Mouse (Mus musculus) MEL (cell line): Measurements from ENCODE around the gene Porcn. TPM values are rescaled to one million over a fixed set of nuclear protein-coding genes. Genes with fewer than 3 reads are reported as not detected.

ENCODE experiments used
- DNase-seq: peaks from one replicate; pipeline ENCODE4 v3.0.0; 2011; ENCODE audit warnings: low read depth, low spot score
- H3K27ac ChIP-seq: 2 replicates; pipeline ENCODE4 v1.5.1; 2012; ENCODE audit warnings: low read depth, mild to moderate bottlenecking, control low read depth, low read length, moderate library complexity; ENCODE audit not compliant: control insufficient read depth
- H3K27me3 ChIP-seq, 2 experiments: fragments of 150-350 bp in 1 of 2; sonication (generic) in 1 of 2; 2 replicates each; pipeline ENCODE4 v1.6.1; 2012; ENCODE audit warnings: low read length in 2 of 2, mild to moderate bottlenecking in 2 of 2, improper control_type of control experiment in 1 of 2, moderate library complexity in 1 of 2; ENCODE audit not compliant: insufficient read depth in 2 of 2, control insufficient read depth in 1 of 2
- H3K36me3 ChIP-seq, 2 experiments: 2 replicates each; pipeline ENCODE4 v1.6.1; 2012 to 2014; ENCODE audit warnings: low read length in 2 of 2, improper control_type of control experiment in 1 of 2, inconsistent platforms in 1 of 2, mild to moderate bottlenecking in 1 of 2; ENCODE audit not compliant: insufficient read depth in 2 of 2, control insufficient read depth in 1 of 2
- H3K4me1 ChIP-seq, 2 experiments: fragments of 150-350 bp in 1 of 2; sonication (generic) in 1 of 2; 2 replicates each; pipeline ENCODE4 v1.6.1; 2012; ENCODE audit warnings: low read length in 2 of 2, improper control_type of control experiment in 1 of 2, mild to moderate bottlenecking in 1 of 2; ENCODE audit not compliant: insufficient read depth in 2 of 2, control insufficient read depth in 1 of 2
- H3K4me3 ChIP-seq, 2 experiments: fragments of 150-350 bp in 1 of 2; sonication (generic) in 1 of 2; 2 replicates each; pipeline ENCODE4 v1.5.1; 2012; ENCODE audit warnings: low read depth in 2 of 2, low read length in 2 of 2, mild to moderate bottlenecking in 2 of 2, moderate library complexity in 2 of 2, control low read depth in 1 of 2, improper control_type of control experiment in 1 of 2; ENCODE audit not compliant: control insufficient read depth in 1 of 2, insufficient read depth in 1 of 2
- H3K79me2 ChIP-seq: 2 replicates; pipeline ENCODE4 v1.6.1; 2012; ENCODE audit warnings: mild to moderate bottlenecking, low read length, moderate library complexity; ENCODE audit not compliant: control insufficient read depth, poor library complexity, insufficient read depth
- H3K9ac ChIP-seq: 2 replicates; pipeline ENCODE4 v1.6.1; 2012; ENCODE audit warnings: low read depth, mild to moderate bottlenecking, control low read depth, low read length, moderate library complexity; ENCODE audit not compliant: control insufficient read depth, poor library complexity, severe bottlenecking
- H3K9me3 ChIP-seq: fragments of 150-350 bp; sonication (generic); replicated peaks from 2 replicates; pipeline ENCODE4 v1.6.1; 2012; ENCODE audit warnings: mild to moderate bottlenecking, low read length, improper control_type of control experiment, moderate library complexity; ENCODE audit not compliant: insufficient read depth
- CHD1 ChIP-seq: IDR thresholded peaks from 2 replicates; pipeline ENCODE4 v1.6.1; 2012; ENCODE audit warnings: low read depth, mild to moderate bottlenecking, inconsistent platforms, low read length, improper control_type of control experiment
- CHD2 ChIP-seq: IDR thresholded peaks from 2 replicates; pipeline ENCODE4 v1.6.1; 2011; ENCODE audit warnings: low read length, improper control_type of control experiment
- CTCF ChIP-seq, 3 experiments: IDR thresholded peaks in 2 of 3; conservative IDR thresholded peaks in 1 of 3; 2 replicates each; pipeline ENCODE4 v1.5.1; 2011 to 2012; ENCODE audit warnings: low read length in 3 of 3, low read depth in 2 of 3, mild to moderate bottlenecking in 2 of 3, improper control_type of control experiment in 1 of 3, inconsistent platforms in 1 of 3, mixed read lengths in 1 of 3, moderate library complexity in 1 of 3; ENCODE audit not compliant: control insufficient read depth in 1 of 3, insufficient read depth in 1 of 3, poor library complexity in 1 of 3, severe bottlenecking in 1 of 3
- E2F4 ChIP-seq: IDR thresholded peaks from 2 replicates; pipeline ENCODE4 v1.6.1; 2011; ENCODE audit warnings: low read depth, low read length, improper control_type of control experiment, borderline replicate concordance
- ELF1 ChIP-seq: IDR thresholded peaks from 2 replicates; pipeline ENCODE4 v1.6.1; 2014; ENCODE audit warnings: low read depth, mild to moderate bottlenecking, inconsistent platforms, low read length, improper control_type of control experiment, moderate library complexity
- ETS1 ChIP-seq: IDR thresholded peaks from 2 replicates; pipeline ENCODE4 v1.6.1; 2012; ENCODE audit warnings: low read depth, mild to moderate bottlenecking, inconsistent platforms, low read length, improper control_type of control experiment, moderate library complexity
- GATA1 ChIP-seq: IDR thresholded peaks from 2 replicates; pipeline ENCODE4 v1.6.1; 2011; ENCODE audit warnings: low read depth, low read length, improper control_type of control experiment
- HCFC1 ChIP-seq: IDR thresholded peaks from 2 replicates; pipeline ENCODE4 v1.6.1; 2012; ENCODE audit warnings: low read depth, mild to moderate bottlenecking, inconsistent platforms, low read length, improper control_type of control experiment, moderate library complexity
- KAT2A ChIP-seq: conservative IDR thresholded peaks from 2 replicates; pipeline ENCODE4 v1.6.1; 2012; ENCODE audit warnings: low read depth, low read length, improper control_type of control experiment, inconsistent platforms
- MAX ChIP-seq: IDR thresholded peaks from 2 replicates; pipeline ENCODE4 v1.6.1; 2011; ENCODE audit warnings: low read length, improper control_type of control experiment
- MEF2A ChIP-seq: IDR thresholded peaks from 2 replicates; pipeline ENCODE4 v1.6.1; 2014; ENCODE audit warnings: low read depth, mild to moderate bottlenecking, inconsistent platforms, low read length, improper control_type of control experiment; ENCODE audit not compliant: poor library complexity, insufficient replicate concordance, severe bottlenecking; ENCODE audit errors: extremely low read depth
- MXI1 ChIP-seq: IDR thresholded peaks from 2 replicates; pipeline ENCODE4 v1.6.1; 2011; ENCODE audit warnings: mild to moderate bottlenecking, low read depth, low read length, improper control_type of control experiment
- MYB ChIP-seq: IDR thresholded peaks from 2 replicates; pipeline ENCODE4 v1.6.1; 2011; ENCODE audit warnings: mild to moderate bottlenecking, low read depth, low read length, improper control_type of control experiment
- MYC ChIP-seq: IDR thresholded peaks from 2 replicates; pipeline ENCODE4 v1.6.1; 2011; ENCODE audit warnings: low read depth, mild to moderate bottlenecking, low read length, improper control_type of control experiment, moderate library complexity
- NELFE ChIP-seq: IDR thresholded peaks from 2 replicates; pipeline ENCODE4 v1.6.1; 2011; ENCODE audit warnings: low read depth, low read length, improper control_type of control experiment
- NRF1 ChIP-seq: IDR thresholded peaks from 2 replicates; pipeline ENCODE4 v1.6.1; 2014; ENCODE audit warnings: low read depth, mild to moderate bottlenecking, inconsistent platforms, low read length, improper control_type of control experiment, moderate library complexity; ENCODE audit not compliant: poor library complexity, insufficient read depth, severe bottlenecking
- POLR2A ChIP-seq, 2 experiments: IDR thresholded peaks; 2 replicates each; pipeline ENCODE4 v1.6.1; 2011 to 2012; ENCODE audit warnings: low read length in 2 of 2, mild to moderate bottlenecking in 2 of 2, control low read depth in 1 of 2, improper control_type of control experiment in 1 of 2, low read depth in 1 of 2, moderate library complexity in 1 of 2; ENCODE audit not compliant: control insufficient read depth in 1 of 2, insufficient read depth in 1 of 2, poor library complexity in 1 of 2
- POLR2AphosphoS2 ChIP-seq: IDR thresholded peaks from 2 replicates; pipeline ENCODE4 v1.6.1; 2011; ENCODE audit warnings: low read length, improper control_type of control experiment
- POLR2AphosphoS5 ChIP-seq: IDR thresholded peaks from 2 replicates; pipeline ENCODE4 v1.6.1; 2012; ENCODE audit warnings: low read depth, borderline replicate concordance, mild to moderate bottlenecking, inconsistent platforms, low read length, moderate library complexity, mixed read lengths
- RCOR1 ChIP-seq: IDR thresholded peaks from 2 replicates; pipeline ENCODE4 v1.6.1; 2012; ENCODE audit warnings: low read depth, mild to moderate bottlenecking, inconsistent platforms, low read length, improper control_type of control experiment
- SIN3A ChIP-seq: IDR thresholded peaks from 2 replicates; pipeline ENCODE4 v1.6.1; 2012; ENCODE audit warnings: low read length, improper control_type of control experiment, inconsistent platforms
- SMC3 ChIP-seq: IDR thresholded peaks from 2 replicates; pipeline ENCODE4 v1.6.1; 2011; ENCODE audit warnings: low read depth, low read length, improper control_type of control experiment
- TBP ChIP-seq: IDR thresholded peaks from 2 replicates; pipeline ENCODE4 v1.8.0; 2011; ENCODE audit warnings: low read depth, low read length, improper control_type of control experiment
- TCF12 ChIP-seq: IDR thresholded peaks from 2 replicates; pipeline ENCODE4 v1.6.1; 2014; ENCODE audit warnings: low read depth, mild to moderate bottlenecking, inconsistent platforms, low read length, improper control_type of control experiment, moderate library complexity
- UBTF ChIP-seq: IDR thresholded peaks from 2 replicates; pipeline ENCODE4 v1.6.1; 2012; ENCODE audit warnings: low read depth, mild to moderate bottlenecking, inconsistent platforms, low read length, improper control_type of control experiment, moderate library complexity, borderline replicate concordance; ENCODE audit not compliant: insufficient read depth
- USF1 ChIP-seq: IDR thresholded peaks from 2 replicates; pipeline ENCODE4 v1.6.1; 2014; ENCODE audit warnings: low read depth, mild to moderate bottlenecking, inconsistent platforms, low read length, improper control_type of control experiment, moderate library complexity
- ZC3H11A ChIP-seq: IDR thresholded peaks from 2 replicates; pipeline ENCODE4 v1.6.1; 2012; ENCODE audit warnings: low read depth, mild to moderate bottlenecking, inconsistent platforms, low read length, improper control_type of control experiment
- ZMIZ1 ChIP-seq: IDR thresholded peaks from 2 replicates; pipeline ENCODE4 v1.6.1; 2012; ENCODE audit warnings: low read depth, mild to moderate bottlenecking, inconsistent platforms, low read length, improper control_type of control experiment, moderate library complexity
- ZNF384 ChIP-seq: IDR thresholded peaks from 2 replicates; pipeline ENCODE4 v1.6.1; 2012; ENCODE audit warnings: low read depth, mild to moderate bottlenecking, inconsistent platforms, low read length, improper control_type of control experiment
- polyA plus RNA-seq, 2 experiments: library from polyadenylated mRNA; stranded (reverse) in 1 of 2; unstranded in 1 of 2; fragments of >175 nt in 1 of 2; fragments of >200 nt in 1 of 2; gene quantifications; 2 replicates each; pipeline versions ENCODE4 v1.2.1 to v1.2.4; 2012; ENCODE audit warnings: low replicate concordance in 2 of 2, low read depth in 1 of 2; ENCODE audit not compliant: insufficient read length in 2 of 2, insufficient read depth in 1 of 2, missing spikeins in 1 of 2
- total RNA-seq: library from RNA; depleted of rRNA; stranded (reverse); fragments of 300-350 nt; gene quantifications from 2 replicates; pipeline ENCODE4 v1.2.3, GENCODE M21; 2012

Gene Porcn
- total and polyA plus RNA-seq, 3 experiments: 3.5 to 16.1 TPM; not detected in 1

DNA sequence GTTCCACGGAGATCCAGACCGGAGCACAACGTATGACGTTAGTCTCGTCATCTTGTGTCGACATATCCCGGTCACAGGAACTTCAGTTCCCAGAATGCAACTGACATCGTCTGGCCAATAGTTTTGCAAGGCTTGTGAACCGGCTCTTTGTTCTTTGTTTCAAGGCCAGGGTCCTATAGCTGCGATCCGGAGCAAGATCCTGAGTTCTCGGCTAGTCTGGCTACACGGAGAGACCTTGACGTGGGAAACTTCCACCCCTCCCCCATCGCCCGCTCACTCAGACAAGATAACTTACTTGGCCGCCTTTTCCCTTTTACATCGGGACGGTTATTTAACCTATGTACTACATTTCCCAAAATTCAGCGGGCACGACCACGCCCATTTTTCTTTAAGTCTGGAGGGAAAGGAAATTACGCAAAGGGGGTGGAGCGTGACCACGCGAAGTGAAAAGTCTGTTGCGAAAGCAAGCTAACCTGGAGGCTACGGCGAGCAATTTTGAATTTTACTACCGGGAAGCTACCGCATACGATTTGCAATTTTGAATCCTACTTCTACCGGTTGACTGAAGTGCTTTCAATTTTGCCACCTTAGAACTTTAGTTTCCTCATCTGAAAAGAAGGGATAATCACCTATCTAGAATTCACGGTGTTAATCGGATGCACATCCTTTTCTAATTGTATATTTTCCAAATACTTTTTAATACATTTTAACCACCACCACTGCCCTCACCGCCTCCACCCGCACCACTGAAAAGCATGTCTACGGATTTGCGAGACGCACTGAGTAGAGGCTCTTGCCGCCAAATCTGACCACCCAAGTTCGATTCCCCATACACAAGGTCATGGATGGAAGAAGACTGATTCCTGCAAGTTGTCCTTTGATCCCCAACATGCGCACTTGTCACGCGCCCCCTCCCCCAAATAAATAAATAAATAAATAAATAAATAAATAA is 46.3 kb upstream of the Porcn start, which contains the start of gene Ftsj1:
Ftsj1 (minus strand) TSS at position 73 of the 952 bp plus-strand sequence.
- Histone ChIP-seq H3K79me2 (peaks cover 15% of the 10 kb centered on the region), H3K4me1 (peaks cover 3 to 16% of the 10 kb centered on the region in 2 experiments; a peak in 3 of 4 replicates), H3K27ac (peak within 1 kb of the TSS; percentile 80), H3K27me3 (no peaks in the 10 kb centered on the region), H3K9ac (peak within 1 kb of the TSS; percentile 83), H3K36me3 (peaks cover 0 to 11% of the 10 kb centered on the region in 2 experiments; a peak in 2 of 4 replicates), H3K4me3 (peak within 1 kb of the TSS; percentile 82 to 83), H3K9me3 (no peaks in the 10 kb centered on the region)
- DNase-seq: peak; percentile 99
- TF ChIP-seq SIN3A (peak; percentile 95), RCOR1 (no peak), ZMIZ1 (peak; percentile 94), MEF2A (no peak), ZNF384 (no peak), POLR2A (IDR thresholded peaks at IDR 0.05; ENCODE audit: control insufficient read depth in 1 of 2, insufficient read depth in 1 of 2, low read depth in 1 of 2, low read length in 2 of 2, poor library complexity in 1 of 2) (peak in 1 of 2 experiments; percentile 90; a peak in 2 of 4 replicates), HCFC1 (peak; percentile 94), USF1 (peak; percentile 64; the same call in 1 of the 2 replicates), GATA1 (no peak), KAT2A (peak; percentile 89), TCF12 (peak; percentile 56; the same call in 1 of the 2 replicates), NELFE (peak; percentile 89), POLR2AphosphoS5 (no peak; the same call in 1 of the 2 replicates), MXI1 (peak; percentile 93), MAX (peak; percentile 62), MYC (peak; percentile 91), TBP (peak; percentile 68), UBTF (no peak), MYB (peak; percentile 57; the same call in 1 of the 2 replicates), ELF1 (peak; percentile 60), CHD1 (0 out of 2 replicates have a peak, but pooled peaks have one; percentile 13), ETS1 (peak; percentile 11; the same call in 1 of the 2 replicates), NRF1 (no peak), SMC3 (no peak), E2F4 (no peak), CTCF (IDR thresholded peaks at IDR 0.05 in 2 of 3, conservative IDR thresholded peaks at IDR 0.05 in 1 of 3; ENCODE audit: control insufficient read depth in 1 of 3, insufficient read depth in 1 of 3, low read depth in 2 of 3, low read length in 3 of 3, poor library complexity in 1 of 3, severe bottlenecking in 1 of 3) (no peak), CHD2 (no peak; the same call in 1 of the 2 replicates), POLR2AphosphoS2 (peak; percentile 92), ZC3H11A (0 out of 2 replicates have a peak, but pooled peaks have one; percentile 7)
